Mouse (Mus musculus) limb, embryonic 15.5 days (tissue): Measurements from ENCODE around the gene Fgfr2. TPM values are rescaled to one million over a fixed set of nuclear protein-coding genes. Genes with fewer than 3 reads are reported as not detected.

Experiments used
- ATAC-seq: fragments of 200-750 bp; cut with Nextera tagmentation; 2 replicates; pipeline ENCODE4 v1.8.0; 2017; ENCODE audit warnings: low read depth, moderate TSS enrichment; ENCODE audit not compliant: insufficient number of reproducible peaks, low FRiP score, low TSS enrichment
- H3K27ac ChIP-seq: fragments of 300-500 bp; sonication (generic); 2 replicates; pipeline ENCODE4 v1.5.1; 2015; ENCODE audit warnings: moderate library complexity, mild to moderate bottlenecking, inconsistent platforms
- H3K27me3 ChIP-seq: fragments of 300-500 bp; sonication (generic); 2 replicates; pipeline ENCODE4 v1.6.1; 2015; ENCODE audit warnings: inconsistent platforms
- H3K36me3 ChIP-seq: fragments of 300-500 bp; sonication (generic); 2 replicates; pipeline ENCODE4 v1.6.1; 2015; ENCODE audit warnings: inconsistent platforms
- H3K4me1 ChIP-seq: fragments of 300-500 bp; sonication (generic); 2 replicates; pipeline ENCODE4 v1.6.1; 2015; ENCODE audit warnings: inconsistent platforms
- H3K4me2 ChIP-seq: fragments of 300-500 bp; sonication (generic); 2 replicates; pipeline ENCODE4 v1.6.1; 2015; ENCODE audit warnings: mild to moderate bottlenecking, inconsistent platforms
- H3K4me3 ChIP-seq: fragments of 300-500 bp; sonication (generic); 2 replicates; pipeline ENCODE4 v1.5.1; 2015; ENCODE audit warnings: mild to moderate bottlenecking, inconsistent platforms
- H3K9ac ChIP-seq: fragments of 300-500 bp; sonication (generic); 2 replicates; pipeline ENCODE4 v1.6.1; 2015; ENCODE audit warnings: inconsistent platforms
- H3K9me3 ChIP-seq: fragments of 300-500 bp; sonication (generic); 2 replicates; pipeline ENCODE4 v1.6.1; 2016; ENCODE audit warnings: inconsistent platforms
- WGBS: fragments of 180-500 bp; shearing (Covaris S2); methylation state at CpG from one replicate; pipeline ENCODE4 v1.1.7; 2015; 5-methylcytosine and 5-hydroxymethylcytosine counted together
- polyA plus RNA-seq: library from polyadenylated mRNA; unstranded; fragments of >200 nt; fragmentation: Nextera tagmentation; extraction: Ambion mirVana; gene quantifications from 2 replicates; pipeline ENCODE4 v1.2.1, GENCODE M21; 2015

The Fgfr2 gene
- polyA plus RNA-seq, 1 experiment from 2014 or later: 101 TPM

DNA sequence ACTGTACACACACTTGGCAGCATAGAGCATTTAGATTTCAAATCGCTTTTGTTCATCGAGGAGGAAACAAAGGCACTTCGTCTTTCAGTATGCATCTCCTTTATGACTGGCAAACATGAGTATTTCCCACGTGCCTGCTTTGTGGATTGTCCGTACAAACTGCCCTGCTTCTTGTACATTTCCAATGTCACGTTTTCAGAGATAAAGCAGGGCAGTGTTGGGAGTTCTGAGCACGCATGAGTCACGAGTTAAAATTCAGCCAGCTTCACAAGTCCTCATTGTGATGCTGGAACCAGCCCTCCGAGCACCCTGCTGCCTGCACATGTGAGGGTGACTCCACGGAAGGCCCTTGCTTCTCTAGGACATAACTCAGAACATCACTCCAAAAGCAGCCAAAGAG, 2303.5 kb downstream of the Fgfr2 start:
- no peaks in the 10 kb centered on the region for H3K4me1 ChIP-seq
- WGBS: 78% methylated on average over 10 of the region's 10 CpGs
- ATAC-seq: no peak

DNA sequence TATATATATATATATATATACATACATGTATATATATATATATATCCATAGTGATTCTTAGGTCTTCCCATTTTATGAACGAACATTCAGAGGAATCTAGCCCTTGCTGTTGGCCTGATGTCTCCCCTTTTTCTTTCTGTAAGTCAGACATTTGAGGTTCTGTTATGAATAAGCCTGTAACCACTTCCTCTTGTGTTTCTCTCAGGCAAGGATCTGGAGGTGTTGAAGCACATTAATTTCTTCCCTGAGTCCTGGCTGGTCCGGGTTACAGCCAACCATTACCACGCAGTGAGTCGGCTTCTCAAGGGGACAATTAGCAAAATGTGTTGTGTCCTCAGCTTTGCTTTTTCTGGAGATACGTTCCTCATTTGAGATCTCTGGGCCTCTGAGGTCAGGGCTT, 2304.3 kb downstream of the Fgfr2 start:
- H3K9ac ChIP-seq: no peak overlapping the region
- H3K4me3 ChIP-seq: no peak overlapping the region
- no peaks in the 10 kb centered on the region for H3K9me3 ChIP-seq
- H3K4me2 ChIP-seq: no peak overlapping the region
- H3K4me1 ChIP-seq: no peaks in the 10 kb centered on the region
- no peaks in the 10 kb centered on the region for H3K36me3 ChIP-seq
- WGBS: 62% methylated on average over 5 of the region's 5 CpGs
- no peaks in the 10 kb centered on the region for H3K27me3 ChIP-seq
- no peak for ATAC-seq
- H3K27ac ChIP-seq: no peak overlapping the region

More for the DNA sequence above, 2303.5 kb downstream of the Fgfr2 start:
- Histone ChIP-seq H3K9ac (no peak overlapping the region), H3K27ac (no peak overlapping the region), H3K4me2 (no peak overlapping the region), H3K9me3 (no peaks in the 10 kb centered on the region), H3K36me3 (no peaks in the 10 kb centered on the region), H3K4me3 (no peak overlapping the region), H3K27me3 (no peaks in the 10 kb centered on the region)

DNA sequence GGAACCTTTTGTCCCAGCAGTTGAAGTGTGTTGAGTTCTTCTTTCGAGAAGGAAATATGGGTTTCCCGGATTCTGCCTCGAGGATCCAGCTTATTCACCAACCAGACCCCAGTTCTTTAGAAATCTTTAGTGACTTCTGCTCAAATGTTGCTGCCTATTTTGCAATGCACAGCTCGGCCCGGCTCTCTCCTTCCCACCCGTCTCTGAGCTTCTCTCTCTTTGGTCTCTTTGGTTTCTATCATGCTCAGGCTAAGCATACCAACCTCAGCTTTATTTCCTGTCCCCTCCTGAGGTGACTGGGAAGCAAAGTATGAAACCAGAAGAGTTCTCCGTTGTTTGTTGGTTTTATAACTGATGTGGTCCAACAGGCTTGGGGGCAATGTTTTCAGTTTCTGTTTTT, 2306.9 kb downstream of the Fgfr2 start:
- H3K4me1 ChIP-seq: no peaks in the 10 kb centered on the region
- WGBS: 77% methylated on average over 7 of the region's 7 CpGs
- ATAC-seq: no peak
- H3K9me3 ChIP-seq: no peaks in the 10 kb centered on the region
- no peaks in the 10 kb centered on the region for H3K27me3 ChIP-seq
- H3K4me2 ChIP-seq: no peak overlapping the region
- no peak overlapping the region for H3K27ac ChIP-seq
- no peaks in the 10 kb centered on the region for H3K36me3 ChIP-seq
- H3K4me3 ChIP-seq: no peak overlapping the region
- no peak overlapping the region for H3K9ac ChIP-seq

DNA sequence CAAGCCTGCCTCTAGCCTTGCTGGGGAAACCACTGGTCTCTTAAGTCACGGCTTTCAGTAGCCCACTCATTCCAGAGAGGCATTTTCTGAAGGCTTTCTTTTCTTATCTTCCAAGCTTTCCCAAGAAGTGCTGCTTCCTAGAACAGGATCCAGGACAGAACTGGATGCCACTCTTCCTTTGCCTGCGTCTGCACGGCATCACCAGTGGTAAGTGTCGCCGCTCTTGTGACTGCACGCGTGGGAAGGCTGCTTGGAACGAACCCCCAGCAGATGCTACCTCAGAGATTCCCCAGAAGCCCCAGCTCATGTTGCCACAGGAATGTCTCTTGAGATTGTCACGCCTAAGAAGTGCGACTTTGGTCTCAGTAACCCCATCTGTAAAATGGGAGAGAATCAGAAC, 2307.5 kb downstream of the Fgfr2 start:
- 93% methylated on average over 10 of the region's 10 CpGs for WGBS
- Histone ChIP-seq H3K4me1 (no peaks in the 10 kb centered on the region), H3K36me3 (no peaks in the 10 kb centered on the region), H3K4me2 (no peak overlapping the region), H3K9ac (no peak overlapping the region), H3K27ac (no peak overlapping the region), H3K27me3 (no peaks in the 10 kb centered on the region), H3K9me3 (no peaks in the 10 kb centered on the region), H3K4me3 (no peak overlapping the region)
- ATAC-seq: no peak

DNA sequence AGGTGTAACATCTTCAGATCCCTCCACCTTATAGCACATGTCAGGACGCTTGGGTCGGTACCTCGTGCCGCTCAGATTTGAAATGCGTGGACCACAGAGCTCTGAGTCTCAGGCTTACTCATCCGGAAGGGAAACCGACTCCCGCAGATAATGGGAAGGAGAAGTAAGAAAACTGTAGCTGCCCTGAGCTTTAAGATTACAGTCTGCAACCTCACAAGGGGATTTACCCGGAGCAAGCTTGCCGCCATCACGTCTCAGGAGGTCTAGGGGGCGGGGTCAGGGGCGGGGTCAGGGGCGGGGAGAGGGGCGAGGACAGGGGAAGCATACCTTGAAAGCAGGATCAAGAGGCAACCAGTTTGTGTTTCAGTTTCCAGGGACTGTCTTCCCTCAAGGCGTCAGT, 2310.7 kb downstream of the Fgfr2 start:
- Histone ChIP-seq H3K27ac (no peak overlapping the region), H3K27me3 (no peaks in the 10 kb centered on the region), H3K4me1 (no peaks in the 10 kb centered on the region), H3K9ac (no peak overlapping the region), H3K9me3 (no peaks in the 10 kb centered on the region), H3K36me3 (no peaks in the 10 kb centered on the region), H3K4me3 (no peak overlapping the region), H3K4me2 (no peak overlapping the region)
- WGBS: 41% methylated on average over 16 of the region's 16 CpGs
- ATAC-seq: no peak

DNA sequence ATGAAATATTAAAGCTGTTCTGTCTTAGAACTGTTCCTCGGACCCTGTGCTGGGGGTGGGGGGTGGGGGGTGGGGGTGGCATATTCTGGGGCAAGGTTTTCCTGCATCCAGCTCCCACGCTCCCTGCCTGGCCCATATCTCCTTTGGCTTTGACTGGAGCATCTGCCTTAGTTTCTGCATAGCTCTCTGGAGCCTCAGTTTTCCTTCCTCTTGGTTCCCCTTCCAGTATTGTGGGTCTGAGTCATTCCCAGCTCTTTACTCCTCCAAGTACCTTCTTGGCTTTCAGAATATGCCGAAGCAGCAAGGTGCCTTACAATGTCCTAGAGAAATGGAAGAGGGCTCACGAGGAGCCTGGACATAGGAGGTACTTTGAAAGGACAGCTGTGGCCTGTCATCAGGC, 2312.9 kb downstream of the Fgfr2 start:
- Histone ChIP-seq H3K4me3 (no peak overlapping the region), H3K27me3 (no peaks in the 10 kb centered on the region), H3K4me1 (no peaks in the 10 kb centered on the region), H3K27ac (no peak overlapping the region), H3K9ac (no peak overlapping the region), H3K9me3 (no peaks in the 10 kb centered on the region), H3K36me3 (no peaks in the 10 kb centered on the region), H3K4me2 (no peak overlapping the region)
- no peak for ATAC-seq
- 84% methylated on average over 4 of the region's 4 CpGs for WGBS

DNA sequence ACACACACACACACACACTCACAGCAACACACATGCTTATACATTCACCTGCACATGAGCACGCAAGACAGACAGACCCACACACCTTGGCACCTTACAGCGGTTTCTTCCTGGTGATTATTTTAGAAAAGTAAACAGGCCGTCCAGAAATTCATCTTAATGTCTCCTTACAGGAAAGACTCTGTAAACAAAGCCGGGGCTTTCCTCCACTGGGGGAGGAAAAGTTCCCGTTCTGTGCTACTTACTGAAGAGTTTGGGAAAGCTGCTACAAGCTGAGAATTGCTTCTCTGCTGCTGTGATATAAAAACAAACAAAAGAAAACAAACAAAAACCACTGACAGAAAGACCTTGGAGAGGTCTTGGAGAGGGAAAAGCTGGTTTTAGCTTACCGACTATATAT, 2314.5 kb downstream of the Fgfr2 start:
- Histone ChIP-seq H3K9ac (no peak overlapping the region), H3K27ac (no peak overlapping the region), H3K4me2 (no peak overlapping the region), H3K27me3 (no peaks in the 10 kb centered on the region), H3K36me3 (no peaks in the 10 kb centered on the region), H3K4me1 (no peaks in the 10 kb centered on the region), H3K9me3 (no peaks in the 10 kb centered on the region), H3K4me3 (no peak overlapping the region)
- ATAC-seq: no peak
- 67% methylated on average over 6 of the region's 6 CpGs for WGBS

DNA sequence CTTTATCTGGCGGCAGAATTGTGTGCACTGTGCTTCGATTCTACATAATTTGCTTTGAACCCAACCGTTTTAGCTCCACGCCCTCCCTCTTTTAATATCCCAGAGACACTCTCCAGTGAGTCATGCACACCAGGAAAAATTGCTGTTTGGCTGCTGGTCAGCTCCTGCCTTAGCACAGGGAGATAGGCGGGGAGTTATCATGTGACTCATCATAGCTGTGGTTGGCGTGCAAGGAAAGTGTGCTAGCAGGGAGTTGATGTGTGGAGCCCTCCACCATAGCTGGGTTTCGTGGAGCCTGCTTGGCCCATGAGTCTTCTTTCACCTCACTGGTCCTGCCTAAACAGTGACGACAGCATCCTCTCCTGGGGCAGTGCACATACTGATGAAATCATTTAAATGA, 2315.4 kb downstream of the Fgfr2 start:
- no peaks in the 10 kb centered on the region for H3K27me3 ChIP-seq
- ATAC-seq: 0 out of 2 replicates have a peak, but pooled peaks have one; percentile 19
- H3K9me3 ChIP-seq: no peaks in the 10 kb centered on the region
- no peak overlapping the region for H3K4me2 ChIP-seq
- 53% methylated on average over 8 of the region's 8 CpGs for WGBS
- H3K9ac ChIP-seq: no peak overlapping the region
- no peak overlapping the region for H3K4me3 ChIP-seq
- no peak overlapping the region for H3K27ac ChIP-seq
- no peaks in the 10 kb centered on the region for H3K36me3 ChIP-seq
- H3K4me1 ChIP-seq: no peaks in the 10 kb centered on the region

DNA sequence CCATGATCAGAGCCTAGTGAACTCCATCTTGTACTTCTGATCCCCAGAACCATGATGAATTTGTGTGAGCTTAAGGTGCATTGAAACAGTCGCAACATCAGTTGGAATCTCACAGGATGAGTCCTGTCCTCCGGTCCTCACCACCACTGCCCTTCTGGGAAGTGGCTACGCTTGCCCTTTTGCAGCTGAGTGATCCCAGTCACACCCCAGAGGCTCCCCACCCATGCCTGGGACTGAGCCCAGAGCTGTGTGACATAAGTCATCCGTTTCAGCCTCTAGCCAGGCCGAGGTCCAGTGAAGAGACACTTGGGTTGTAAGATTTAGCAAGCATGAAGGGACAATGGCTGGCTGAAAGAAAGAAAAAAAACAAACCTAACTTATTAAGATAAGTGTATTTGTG, 2318.2 kb downstream of the Fgfr2 start:
- Histone ChIP-seq H3K4me2 (no peak overlapping the region), H3K4me3 (no peak overlapping the region), H3K27ac (no peak overlapping the region), H3K9ac (no peak overlapping the region), H3K36me3 (no peaks in the 10 kb centered on the region), H3K9me3 (no peaks in the 10 kb centered on the region), H3K4me1 (no peaks in the 10 kb centered on the region), H3K27me3 (no peaks in the 10 kb centered on the region)
- no peak for ATAC-seq
- 84% methylated on average over 5 of the region's 5 CpGs for WGBS

DNA sequence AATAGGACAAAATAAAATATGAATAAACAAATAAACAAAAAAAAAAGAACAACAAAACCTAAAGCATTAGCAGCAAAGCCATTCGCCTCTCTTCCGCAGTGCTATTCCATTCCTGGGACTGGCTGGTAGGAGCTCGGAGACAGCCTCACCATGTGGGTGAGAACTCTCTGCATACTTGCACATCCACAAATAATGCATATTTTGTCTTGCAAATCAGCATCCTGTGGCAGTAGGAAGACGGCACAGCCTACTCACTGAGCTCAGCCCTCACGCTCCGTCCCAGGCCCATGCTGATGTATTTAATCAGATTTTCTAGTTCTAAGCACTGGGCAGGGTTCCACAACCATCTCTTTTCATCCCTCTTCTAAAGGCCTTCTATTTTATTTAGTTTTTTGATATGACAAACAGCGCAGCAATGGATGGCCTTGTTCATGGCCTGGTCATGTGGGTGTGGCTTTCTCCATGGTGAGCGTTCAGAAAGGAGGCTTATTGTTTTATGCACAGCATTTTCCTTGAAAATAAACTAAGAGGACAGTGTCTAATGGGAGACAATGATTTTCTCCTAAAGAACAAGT, 2319.8 kb downstream of the Fgfr2 start:
- no peak overlapping the region for H3K9ac ChIP-seq

DNA sequence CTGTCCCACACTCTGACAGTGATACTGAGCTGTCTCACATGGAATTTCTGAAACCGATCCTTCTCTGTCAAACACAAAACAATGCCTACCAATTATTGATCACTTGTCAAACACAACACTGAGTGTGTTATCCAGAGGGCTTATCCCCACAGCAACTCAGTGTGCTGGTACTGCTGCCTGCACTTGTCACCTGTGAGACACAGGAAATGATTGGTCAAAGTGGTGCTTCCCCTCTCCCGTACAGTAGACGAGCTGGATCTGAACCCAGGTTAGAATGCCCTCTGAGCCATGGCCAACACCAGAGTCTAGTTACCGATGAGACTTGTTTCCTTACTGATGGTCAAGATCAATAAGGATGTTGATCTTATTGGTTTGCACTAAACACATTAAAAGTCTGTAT, 2321.3 kb downstream of the Fgfr2 start:
- no peak overlapping the region for H3K4me2 ChIP-seq
- H3K4me3 ChIP-seq: no peak overlapping the region
- WGBS: 84% methylated on average over 4 of the region's 4 CpGs
- H3K9me3 ChIP-seq: no peaks in the 10 kb centered on the region
- H3K4me1 ChIP-seq: no peaks in the 10 kb centered on the region
- H3K9ac ChIP-seq: no peak overlapping the region
- no peaks in the 10 kb centered on the region for H3K36me3 ChIP-seq
- no peak overlapping the region for H3K27ac ChIP-seq
- no peak for ATAC-seq
- no peaks in the 10 kb centered on the region for H3K27me3 ChIP-seq

More for the DNA sequence above, 2319.8 kb downstream of the Fgfr2 start:
- H3K27ac ChIP-seq: no peak overlapping the region
- 91% methylated on average over 8 of the region's 8 CpGs for WGBS
- ATAC-seq: no peak
- no peaks in the 10 kb centered on the region for H3K27me3 ChIP-seq
- no peak overlapping the region for H3K4me3 ChIP-seq
- no peak overlapping the region for H3K4me2 ChIP-seq
- no peaks in the 10 kb centered on the region for H3K4me1 ChIP-seq
- H3K36me3 ChIP-seq: no peaks in the 10 kb centered on the region
- H3K9me3 ChIP-seq: no peaks in the 10 kb centered on the region

DNA sequence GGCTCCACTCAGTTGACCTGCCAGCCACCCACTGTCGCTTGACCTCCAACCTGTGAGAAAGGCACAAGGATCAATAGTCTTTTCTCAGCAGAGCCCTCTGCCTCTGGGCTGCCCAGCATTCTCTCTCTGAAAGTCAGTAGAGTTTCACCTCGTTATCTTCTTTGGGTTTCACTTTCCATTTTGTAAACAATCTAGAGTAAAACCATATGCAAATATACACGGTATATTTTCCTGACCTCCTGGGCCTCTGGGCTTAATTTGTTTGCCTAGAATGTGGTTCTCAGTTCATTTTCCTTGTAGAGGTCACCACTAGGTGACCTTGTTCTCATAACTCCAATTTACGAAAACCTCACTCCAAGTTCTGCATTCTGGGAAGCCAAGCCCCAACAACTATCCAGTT, 2322.5 kb downstream of the Fgfr2 start:
- whole genome bisulfite sequencing: 49% methylated on average over 4 of the region's 4 CpGs
- no peaks in the 10 kb centered on the region for H3K27me3 ChIP-seq
- no peak overlapping the region for H3K27ac ChIP-seq
- no peak overlapping the region for H3K4me2 ChIP-seq
- H3K4me3 ChIP-seq: no peak overlapping the region
- no peak for ATAC-seq
- no peaks in the 10 kb centered on the region for H3K36me3 ChIP-seq
- no peak overlapping the region for H3K9ac ChIP-seq
- no peaks in the 10 kb centered on the region for H3K4me1 ChIP-seq
- no peaks in the 10 kb centered on the region for H3K9me3 ChIP-seq

DNA sequence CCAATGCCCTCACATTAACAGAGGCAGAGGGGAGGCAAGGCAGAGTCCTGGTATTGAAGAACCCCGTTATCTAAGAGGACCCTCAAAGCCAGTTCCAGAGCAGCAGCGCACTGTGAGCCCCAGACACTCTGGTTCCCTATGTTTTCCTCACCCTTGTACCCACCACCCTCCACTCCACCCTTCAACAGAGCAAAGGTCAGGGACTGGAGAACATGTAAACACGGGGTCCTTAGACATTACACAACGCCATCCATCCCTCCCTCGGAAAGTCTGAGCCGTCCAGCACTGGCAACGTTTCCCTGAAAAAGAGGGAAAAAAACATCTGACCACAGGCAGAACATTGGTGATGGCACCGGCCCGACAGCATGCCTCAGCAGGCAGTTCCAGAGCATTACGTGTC, 2323.7 kb downstream of the Fgfr2 start:
- H3K27ac ChIP-seq: no peak overlapping the region
- no peak overlapping the region for H3K4me3 ChIP-seq
- no peaks in the 10 kb centered on the region for H3K36me3 ChIP-seq
- WGBS: 82% methylated on average over 10 of the region's 10 CpGs
- no peaks in the 10 kb centered on the region for H3K27me3 ChIP-seq
- H3K9me3 ChIP-seq: no peaks in the 10 kb centered on the region
- H3K4me2 ChIP-seq: no peak overlapping the region
- ATAC-seq: no peak
- H3K9ac ChIP-seq: no peak overlapping the region
- 0 out of 2 replicates have a peak, but pooled peaks cover 3% of the 10 kb centered on the region for H3K4me1 ChIP-seq
